Mouse (Mus musculus) olfactory bulb, adult 2 months (tissue): Measurements from ENCODE around the gene Mmadhc. TPM values are rescaled to one million over a fixed set of nuclear protein-coding genes. Genes with fewer than 3 reads are reported as not detected.

Experiments used
- H3K27ac ChIP-seq: fragments of 200-500 bp; 2 replicates; pipeline ENCODE4 v1.5.1; 2012; ENCODE audit warnings: low read depth, low read length; ENCODE audit not compliant: insufficient read depth
- H3K4me1 ChIP-seq: fragments of 200-500 bp; 2 replicates; pipeline ENCODE4 v1.6.1; 2012; ENCODE audit warnings: low read length; ENCODE audit not compliant: control insufficient read depth, insufficient read depth
- H3K4me3 ChIP-seq: fragments of 200-500 bp; 2 replicates; pipeline ENCODE4 v1.5.1; 2012; ENCODE audit warnings: mild to moderate bottlenecking, low read depth, low read length, moderate library complexity; ENCODE audit not compliant: insufficient read depth
- CTCF ChIP-seq: fragments of 200-500 bp; IDR thresholded peaks from 2 replicates; pipeline ENCODE4 v1.5.1; 2012; ENCODE audit warnings: low read depth, mild to moderate bottlenecking, low read length, moderate library complexity; ENCODE audit not compliant: insufficient read depth
- POLR2A ChIP-seq: fragments of 200-500 bp; IDR thresholded peaks from 2 replicates; pipeline ENCODE4 v1.6.1; 2012; ENCODE audit warnings: mild to moderate bottlenecking, low read depth, low read length, moderate library complexity; ENCODE audit not compliant: insufficient read depth
- WGBS: fragments of 180-500 bp; shearing (Covaris S2); methylation state at CpG from one replicate; pipeline ENCODE4 v1.1.7; 2018; 5-methylcytosine and 5-hydroxymethylcytosine counted together
- polyA plus RNA-seq: library from polyadenylated mRNA; stranded (reverse); fragments of >200 nt; gene quantifications from 2 replicates; pipeline ENCODE4 v1.2.4, GENCODE M21; 2012; ENCODE audit warnings: low replicate concordance; ENCODE audit not compliant: missing spikeins, insufficient read depth, insufficient read length

Gene Mmadhc
- polyA plus RNA-seq, result not detected in 2 replicates

DNA sequence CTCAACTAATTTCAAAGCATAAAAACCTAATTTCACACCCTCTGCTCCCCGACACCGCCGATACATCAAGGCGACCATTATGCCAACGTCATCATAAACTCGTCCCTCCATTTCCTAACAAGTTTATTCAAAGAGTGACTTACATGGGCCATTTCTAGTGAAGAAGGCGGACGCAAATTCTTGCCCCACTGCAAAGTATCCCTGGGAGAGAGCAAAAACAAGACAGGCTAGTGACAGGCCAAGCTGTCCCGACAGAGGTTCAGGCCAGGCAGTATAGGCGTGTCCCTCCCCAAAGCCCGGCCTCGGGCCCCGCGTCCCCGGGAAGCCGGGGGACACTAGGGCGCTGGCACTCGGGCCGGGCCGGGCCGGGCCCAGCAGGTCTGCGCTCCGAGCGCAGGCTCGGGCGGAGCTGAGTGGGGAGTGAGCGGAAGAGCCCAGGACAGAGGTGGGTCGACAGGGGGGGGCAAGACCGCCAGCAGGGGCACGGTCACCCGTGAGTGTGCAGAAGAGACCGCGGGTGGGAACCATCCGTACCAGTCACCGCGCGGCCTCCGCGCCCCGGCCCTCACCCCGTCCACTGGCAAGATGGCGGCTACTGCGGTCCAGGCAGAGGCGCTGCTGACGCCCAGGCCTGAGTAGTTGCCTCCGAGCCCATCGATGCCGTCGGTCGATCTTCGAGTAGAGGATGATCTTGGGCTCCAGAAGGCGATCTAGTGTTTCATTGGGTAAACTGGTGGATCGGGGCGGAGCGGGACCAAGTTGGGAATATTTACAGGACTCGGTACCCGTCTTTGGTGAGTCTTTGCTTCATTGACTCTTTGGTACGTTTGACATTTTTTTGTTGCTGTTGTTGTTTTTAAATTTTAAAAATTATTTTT lies at the start of gene Mmadhc:
Gene Mmadhc (minus strand): TSS at position 693 of the 878 bp plus-strand sequence.
- TF ChIP-seq CTCF (no peak), POLR2A (peak; percentile 95)
- WGBS, result under 1% methylated on average over 58 of the region's 58 CpGs
- H3K4me1 ChIP-seq, result peaks cover 3% of the 10 kb centered on the region; the same call in 1 of the 2 replicates
- H3K27ac ChIP-seq, result peak within 1 kb of the TSS; percentile 73
- peak within 1 kb of the TSS; percentile 94 for H3K4me3 ChIP-seq

GRCm38 (mm10) chr2:50343598-50343997 lies 47.0 kb upstream of the Mmadhc start:
- Histone ChIP-seq H3K4me1 (no peaks in the 10 kb centered on the region), H3K4me3 (no peak overlapping the region), H3K27ac (no peak overlapping the region)
- WGBS, result 95% methylated on average over 8 of the region's 8 CpGs
- TF ChIP-seq CTCF (no peak), POLR2A (no peak)

- 76% methylated on average over 3 of the region's 3 CpGs for WGBS
- TF ChIP-seq POLR2A (no peak), CTCF (no peak)
- Histone ChIP-seq H3K4me3 (no peak overlapping the region), H3K27ac (no peak overlapping the region), H3K4me1 (no peaks in the 10 kb centered on the region)
Measured at GRCm38 (mm10) chr2:50339061-50339460, 42.5 kb upstream of the Mmadhc start.

GRCm38 (mm10) chr2:50337596-50337995 lies 41.0 kb upstream of the Mmadhc start:
- no peaks in the 10 kb centered on the region for H3K4me1 ChIP-seq
- 15% methylated on average over 1 of the region's 1 CpGs for WGBS
- no peak overlapping the region for H3K27ac ChIP-seq
- no peak overlapping the region for H3K4me3 ChIP-seq
- TF ChIP-seq CTCF (no peak), POLR2A (no peak)

- Histone ChIP-seq H3K27ac (no peak overlapping the region), H3K4me1 (no peaks in the 10 kb centered on the region), H3K4me3 (no peak overlapping the region)
- TF ChIP-seq CTCF (no peak), POLR2A (no peak)
- WGBS, result 38% methylated on average over 5 of the region's 5 CpGs
Measured at GRCm38 (mm10) chr2:50331716-50332270, 35.2 kb upstream of the Mmadhc start.

DNA sequence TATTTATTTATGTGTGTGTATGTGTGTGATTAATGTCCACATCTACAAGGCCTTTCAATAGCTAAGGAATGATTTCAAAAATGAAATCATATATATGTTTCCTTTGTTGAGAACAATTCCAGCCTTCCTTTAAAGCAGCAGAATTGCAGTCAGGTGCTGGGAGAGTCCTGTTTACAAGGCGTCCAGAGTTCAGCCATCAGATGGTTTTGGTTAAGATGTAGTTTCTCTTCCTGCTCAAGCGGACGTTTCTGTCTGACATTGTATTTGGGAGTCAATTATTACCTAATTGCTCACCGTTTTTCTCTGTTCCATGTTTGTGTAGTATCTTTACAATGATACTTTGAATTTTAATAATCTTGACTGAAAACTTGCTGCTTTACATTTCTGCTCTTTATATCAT lies 31.6 kb upstream of the Mmadhc start:
- no peak overlapping the region for H3K27ac ChIP-seq
- no peak for TF ChIP-seq CTCF
- TF ChIP-seq POLR2A, result no peak
- 84% methylated on average over 4 of the region's 4 CpGs for WGBS
- no peaks in the 10 kb centered on the region for H3K4me1 ChIP-seq
- H3K4me3 ChIP-seq, result no peak overlapping the region

- Histone ChIP-seq H3K27ac (no peak overlapping the region), H3K4me3 (no peak overlapping the region), H3K4me1 (no peaks in the 10 kb centered on the region)
- 47% methylated on average over 7 of the region's 7 CpGs for WGBS
- no peak for TF ChIP-seq CTCF
- TF ChIP-seq POLR2A, result no peak
Measured at GRCm38 (mm10) chr2:50324799-50325198, 28.2 kb upstream of the Mmadhc start.

- H3K27ac ChIP-seq, result no peak overlapping the region
- H3K4me3 ChIP-seq, result no peak overlapping the region
- no peak for TF ChIP-seq CTCF
- no peaks in the 10 kb centered on the region for H3K4me1 ChIP-seq
- WGBS, result 39% methylated on average over 9 of the region's 9 CpGs
Measured at GRCm38 (mm10) chr2:50306663-50307320, 10.2 kb upstream of the Mmadhc start.

DNA sequence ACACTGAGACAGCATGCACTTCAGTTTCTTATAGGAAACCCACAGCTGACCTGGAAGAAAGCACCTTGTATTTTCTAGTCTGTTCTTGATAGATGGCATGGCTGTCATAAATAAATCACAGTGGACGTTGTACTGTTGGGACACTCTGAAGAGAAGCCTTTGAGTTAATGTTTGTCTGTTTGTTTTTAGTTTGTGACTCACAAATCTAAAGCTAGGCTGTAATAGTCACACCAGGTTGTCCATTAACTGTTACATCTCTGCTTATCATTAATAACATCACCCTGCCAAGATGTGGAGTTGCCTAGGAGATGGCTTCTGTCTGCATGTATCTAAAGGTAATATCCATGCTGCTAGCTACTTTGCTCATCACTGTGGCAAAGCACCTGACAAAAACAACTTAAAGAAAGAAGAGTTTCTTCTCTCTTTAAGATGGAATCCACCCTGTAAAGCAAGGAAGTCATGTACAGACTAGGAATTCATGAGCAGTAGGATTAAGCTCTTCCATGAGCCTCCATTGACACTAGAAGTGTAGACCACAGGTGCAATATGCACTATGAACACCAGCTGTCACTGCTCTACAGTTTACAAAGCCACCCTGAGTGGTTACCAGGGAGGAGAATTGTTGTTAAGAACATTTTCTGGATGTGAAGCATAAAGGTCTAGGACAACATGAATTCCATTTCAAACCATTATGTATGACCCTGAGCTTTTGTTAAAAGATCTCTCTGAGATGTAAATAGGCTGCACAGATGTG lies 8.4 kb upstream of the Mmadhc start:
- no peak overlapping the region for H3K27ac ChIP-seq
- no peak overlapping the region for H3K4me3 ChIP-seq
- WGBS, result 92% methylated on average over 1 of the region's 1 CpGs
- H3K4me1 ChIP-seq, result no peaks in the 10 kb centered on the region
- TF ChIP-seq CTCF (no peak), POLR2A (no peak)
